Comparison of ENCODE assay signal across 8 mouse cellular contexts in the genomic region with DNA sequence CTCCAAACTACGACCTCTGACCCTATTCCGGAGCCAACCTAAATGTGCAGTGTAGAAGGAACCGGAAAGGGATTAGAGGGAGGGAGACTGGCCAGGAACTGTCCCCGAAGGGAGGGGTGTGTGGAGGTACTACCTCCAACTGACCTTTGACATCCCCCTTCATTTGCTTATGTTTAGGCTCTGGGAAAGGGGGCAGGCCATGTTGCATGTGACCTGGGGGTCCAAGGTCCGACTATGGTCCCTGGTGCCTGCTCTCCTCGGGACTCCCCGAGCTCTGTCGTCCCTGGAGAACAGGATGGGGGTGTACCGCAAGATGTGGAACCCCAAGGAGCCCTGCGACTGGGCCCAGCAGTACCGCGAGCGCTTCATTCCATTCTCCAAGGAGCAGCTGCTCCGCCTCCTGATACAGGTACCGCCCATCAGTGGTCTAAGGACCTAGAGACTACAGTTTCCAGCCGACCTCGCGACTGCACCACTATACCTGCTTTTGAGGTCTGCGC. TPM values are rescaled to one million over a fixed set of nuclear protein-coding genes. Genes with fewer than 3 reads are reported as not detected.
A peak's percentile ranks its signal among the peaks of the same experiment; 100 is the strongest.
DNase-seq lines count a peak whose midpoint lies in the region; ATAC-seq and TF ChIP-seq lines count a peak whose summit lies in the region.

No protein-coding gene starts in this region.

- no peak for TF ChIP-seq CTCF in gastrocnemius, adult 2 months (IDR thresholded peaks at IDR 0.05)
- TF ChIP-seq CTCF in kidney, adult 2 months (conservative IDR thresholded peaks at IDR 0.05; ENCODE audit: insufficient read depth, insufficient read length, low read depth, low read length) = no peak
- TF ChIP-seq CTCF in stomach, postnatal 0 days (IDR thresholded peaks at IDR 0.05; ENCODE audit: low read depth) = no peak

- DNase-seq in embryo, embryonic 10 days (ENCODE audit: low spot score) = peak; percentile 75
- no peak for DNase-seq in embryo, embryonic 9.5 days (ENCODE audit: extremely low spot score)
- DNase-seq in cerebellum, postnatal 25 days = peak; percentile 72 to 73
- peak; percentile 64 for DNase-seq in gastrocnemius, adult 2 months
- DNase-seq in kidney, adult 2 months = peak; percentile 90
- DNase-seq in limb, embryonic 14.5 days (ENCODE audit: low spot score) = peak; percentile 64
- DNase-seq in stomach, postnatal 0 days (ENCODE audit: low spot score) = peak; percentile 67

- TF ChIP-seq POLR2A in kidney, adult 2 months (IDR thresholded peaks at IDR 0.05; ENCODE audit: low read depth, low read length) = no peak
- TF ChIP-seq POLR2A in limb, embryonic 14.5 days (IDR thresholded peaks at IDR 0.05; ENCODE audit: borderline replicate concordance, extremely low read depth, insufficient read depth, insufficient read length) = no peak

- peak; percentile 34 for ATAC-seq in limb, embryonic 14.5 days (ENCODE audit: low FRiP score, low read depth)
- peak; percentile 55 for ATAC-seq in midbrain, embryonic 13.5 days
- peak; percentile 68 for ATAC-seq in stomach, postnatal 0 days (ENCODE audit: low FRiP score, low TSS enrichment)

- no peaks in the 10 kb centered on the region for H3K27me3 ChIP-seq in kidney, adult 2 months (replicated peaks; ENCODE audit: control insufficient read depth, insufficient read depth, low read length)
- H3K27me3 ChIP-seq in limb, embryonic 14.5 days (ENCODE audit: control insufficient read depth, insufficient read depth, low read length) = no peaks in the 10 kb centered on the region
- H3K27me3 ChIP-seq in midbrain, embryonic 13.5 days = 0 out of 2 replicates have a peak, but pooled peaks cover 2% of the 10 kb centered on the region
- no peaks in the 10 kb centered on the region for H3K27me3 ChIP-seq in stomach, postnatal 0 days (ENCODE audit: control insufficient read depth, insufficient read depth, low read length)

- H3K4me2 ChIP-seq in limb, embryonic 14.5 days (replicated peaks; ENCODE audit: low read depth, low read length, severe bottlenecking) = peak overlapping the region; percentile 89
- H3K4me2 ChIP-seq in midbrain, embryonic 13.5 days (replicated peaks) = peak overlapping the region; percentile 93
- H3K4me2 ChIP-seq in stomach, postnatal 0 days (replicated peaks; ENCODE audit: low read depth) = peak overlapping the region; percentile 90

- TF ChIP-seq EP300 in stomach, postnatal 0 days (optimal IDR thresholded peaks at IDR 0.05) = no peak

- no peaks in the 10 kb centered on the region; the same call in 1 of the 2 replicates for H3K4me1 ChIP-seq in kidney, adult 2 months (ENCODE audit: control insufficient read depth, insufficient read depth, low read length)
- H3K4me1 ChIP-seq in limb, embryonic 14.5 days (ENCODE audit: control insufficient read depth, insufficient read depth, low read length) = peaks cover 6% of the 10 kb centered on the region; the same call in 1 of the 2 replicates
- H3K4me1 ChIP-seq in midbrain, embryonic 13.5 days (replicated peaks) = peaks cover 16% of the 10 kb centered on the region
- no peaks in the 10 kb centered on the region; the same call in 1 of the 2 replicates for H3K4me1 ChIP-seq in stomach, postnatal 0 days (replicated peaks; ENCODE audit: control insufficient read depth, insufficient read depth)

- no peaks in the 10 kb centered on the region for H3K9me3 ChIP-seq in limb, embryonic 14.5 days (ENCODE audit: control insufficient read depth, low read length)
- no peaks in the 10 kb centered on the region for H3K9me3 ChIP-seq in midbrain, embryonic 13.5 days
- H3K9me3 ChIP-seq in stomach, postnatal 0 days (ENCODE audit: control insufficient read depth, low read length) = no peaks in the 10 kb centered on the region

- 1% methylated on average over 19 of the region's 19 CpGs for WGBS in kidney, adult 2 months
- 2% methylated on average over 17 of the region's 19 CpGs for WGBS in limb, embryonic 14.5 days
- WGBS in midbrain, embryonic 13.5 days = 2% methylated on average over 19 of the region's 19 CpGs
- WGBS in stomach, postnatal 0 days = 2% methylated on average over 19 of the region's 19 CpGs

- H3K4me3 ChIP-seq in gastrocnemius, adult 2 months = peak overlapping the region; percentile 77
- H3K4me3 ChIP-seq in kidney, adult 2 months (ENCODE audit: insufficient read depth, low read depth, low read length) = peak overlapping the region; percentile 52
- H3K4me3 ChIP-seq in limb, embryonic 14.5 days (replicated peaks; ENCODE audit: low read length) = peak overlapping the region; percentile 54
- peak overlapping the region; percentile 55 for H3K4me3 ChIP-seq in midbrain, embryonic 13.5 days (replicated peaks)
- H3K4me3 ChIP-seq in stomach, postnatal 0 days (ENCODE audit: low read depth, low read length) = peak overlapping the region; percentile 50

- intact Hi-C loops in gastrocnemius, adult 2 months (cut with DNase I) = loop anchor here (2.0 kb wide), 2 partner anchors 25 kb away; a partner anchor contains a TSS

- H3K27ac ChIP-seq in gastrocnemius, adult 2 months = peak overlapping the region; percentile 94
- peak overlapping the region; percentile 93 for H3K27ac ChIP-seq in kidney, adult 2 months (ENCODE audit: insufficient read depth, low read depth, low read length)
- peak overlapping the region; percentile 53 for H3K27ac ChIP-seq in limb, embryonic 14.5 days (replicated peaks; ENCODE audit: low read depth, low read length)
- H3K27ac ChIP-seq in midbrain, embryonic 13.5 days = peak overlapping the region; percentile 70
- peak overlapping the region; percentile 83 for H3K27ac ChIP-seq in stomach, postnatal 0 days (replicated peaks)

- H3K9ac ChIP-seq in limb, embryonic 14.5 days (ENCODE audit: low read depth, low read length, severe bottlenecking) = peak overlapping the region; percentile 59
- H3K9ac ChIP-seq in midbrain, embryonic 13.5 days (replicated peaks) = peak overlapping the region; percentile 65
- H3K9ac ChIP-seq in stomach, postnatal 0 days (ENCODE audit: low read length) = peak overlapping the region; percentile 73

- no peaks in the 10 kb centered on the region for H3K36me3 ChIP-seq in kidney, adult 2 months (ENCODE audit: control insufficient read depth, insufficient read depth, low read length)
- no peaks in the 10 kb centered on the region for H3K36me3 ChIP-seq in limb, embryonic 14.5 days (ENCODE audit: control insufficient read depth, insufficient read depth, low read length)
- no peaks in the 10 kb centered on the region for H3K36me3 ChIP-seq in midbrain, embryonic 13.5 days
- no peaks in the 10 kb centered on the region for H3K36me3 ChIP-seq in stomach, postnatal 0 days (ENCODE audit: control insufficient read depth, insufficient read depth, low read length)

RNA-seq across cellular contexts. Expression of a gene that starts 0.6 kb away (rescaled TPM):
- total RNA-seq in gastrocnemius, adult 2 months (2021) = 10 to 100 TPM; 51.3 to 66.3 TPM
- polyA plus RNA-seq in kidney, adult 2 months (2012; rRNA removed) = 123 and 143 TPM in 2 replicates
- 17.1 and 22.7 TPM in 2 replicates for polyA plus RNA-seq in limb, embryonic 14.5 days (2012; rRNA removed)
- polyA plus RNA-seq in limb, embryonic 14.5 days (2014; fragmentation: Nextera tagmentation; extraction: Ambion mirVana) = 3.5 and 4.7 TPM in 2 replicates
- polyA plus RNA-seq in midbrain, embryonic 13.5 days (2015; fragmentation: Nextera tagmentation; extraction: Ambion mirVana) = 5.9 and 6.7 TPM in 2 replicates
- polyA plus RNA-seq in stomach, postnatal 0 days (2015; fragmentation: Nextera tagmentation; extraction: Ambion mirVana) = 3.1 and 3.2 TPM in 2 replicates

RNA-seq across cellular contexts. Expression of a gene that starts 0.8 kb away (rescaled TPM):
- not detected for total RNA-seq in gastrocnemius, adult 2 months (2021)
- 0.19 and 0.50 TPM in 2 replicates for polyA plus RNA-seq in kidney, adult 2 months (2012; rRNA removed)
- polyA plus RNA-seq in limb, embryonic 14.5 days (2012; rRNA removed) = 0.49 and 0.83 TPM in 2 replicates
- polyA plus RNA-seq in limb, embryonic 14.5 days (2014; fragmentation: Nextera tagmentation; extraction: Ambion mirVana) = 0.53 and 0.99 TPM in 2 replicates
- polyA plus RNA-seq in midbrain, embryonic 13.5 days (2015; fragmentation: Nextera tagmentation; extraction: Ambion mirVana) = 0.28 and 0.66 TPM in 2 replicates
- polyA plus RNA-seq in stomach, postnatal 0 days (2015; fragmentation: Nextera tagmentation; extraction: Ambion mirVana) = 0.46 and 0.79 TPM in 2 replicates

RNA-seq across cellular contexts. Expression of a gene that starts 19.1 kb away (rescaled TPM):
- total RNA-seq in gastrocnemius, adult 2 months (2021) = under 1 TPM; 0.13 to 0.14 TPM
- 0.45 and 0.50 TPM in 2 replicates for polyA plus RNA-seq in kidney, adult 2 months (2012; rRNA removed)
- 4.9 and 7.4 TPM in 2 replicates for polyA plus RNA-seq in limb, embryonic 14.5 days (2012; rRNA removed)
- polyA plus RNA-seq in limb, embryonic 14.5 days (2014; fragmentation: Nextera tagmentation; extraction: Ambion mirVana) = 0.59 and 0.61 TPM in 2 replicates
- polyA plus RNA-seq in midbrain, embryonic 13.5 days (2015; fragmentation: Nextera tagmentation; extraction: Ambion mirVana) = 1.2 and 1.3 TPM in 2 replicates
- polyA plus RNA-seq in stomach, postnatal 0 days (2015; fragmentation: Nextera tagmentation; extraction: Ambion mirVana) = 0.35 and 0.38 TPM in 2 replicates

RNA-seq across cellular contexts. Expression of a gene that starts 23.9 kb away (rescaled TPM):
- total RNA-seq in gastrocnemius, adult 2 months (2021) = 10 to 100 TPM in 1 of 2 experiments, 1 to 10 TPM in 1; 7.7 to 18.2 TPM
- polyA plus RNA-seq in kidney, adult 2 months (2012; rRNA removed) = 62.1 and 65.4 TPM in 2 replicates
- polyA plus RNA-seq in limb, embryonic 14.5 days (2012; rRNA removed) = 201 and 274 TPM in 2 replicates
- polyA plus RNA-seq in limb, embryonic 14.5 days (2014; fragmentation: Nextera tagmentation; extraction: Ambion mirVana) = 318 and 324 TPM in 2 replicates
- 24.4 and 27.3 TPM in 2 replicates for polyA plus RNA-seq in midbrain, embryonic 13.5 days (2015; fragmentation: Nextera tagmentation; extraction: Ambion mirVana)
- 135 and 151 TPM in 2 replicates for polyA plus RNA-seq in stomach, postnatal 0 days (2015; fragmentation: Nextera tagmentation; extraction: Ambion mirVana)

RNA-seq across cellular contexts. Expression of a gene that starts 24.7 kb away (rescaled TPM):
- 10 to 100 TPM; 63.2 to 65.6 TPM for total RNA-seq in gastrocnemius, adult 2 months (2021)
- 331 and 358 TPM in 2 replicates for polyA plus RNA-seq in kidney, adult 2 months (2012; rRNA removed)
- 374 and 521 TPM in 2 replicates for polyA plus RNA-seq in limb, embryonic 14.5 days (2012; rRNA removed)
- 140 and 163 TPM in 2 replicates for polyA plus RNA-seq in limb, embryonic 14.5 days (2014; fragmentation: Nextera tagmentation; extraction: Ambion mirVana)
- polyA plus RNA-seq in midbrain, embryonic 13.5 days (2015; fragmentation: Nextera tagmentation; extraction: Ambion mirVana) = 36.1 and 44.8 TPM in 2 replicates
- 49.8 and 54.6 TPM in 2 replicates for polyA plus RNA-seq in stomach, postnatal 0 days (2015; fragmentation: Nextera tagmentation; extraction: Ambion mirVana)
